Mouse (Mus musculus) neutrophil, adult 5-6 weeks (primary cell): ENCODE data around the gene Mdm4. TPM values are rescaled to one million over a fixed set of nuclear protein-coding genes. Genes with fewer than 3 reads are reported as not detected.
"Not testable (repeated sequence)": the region's sequence is repeated elsewhere in the genome, so short reads cannot be mapped to it uniquely, and the experiment has no call there.

Source experiments
- ATAC-seq: fragments of 151-379, 151-347 bp; 2 replicates; pipeline ENCODE4 v1.8.0; 2017; ENCODE audit warnings: mild to moderate bottlenecking, moderate TSS enrichment; ENCODE audit not compliant: insufficient number of reproducible peaks, poor library complexity, low FRiP score, severe bottlenecking; ENCODE audit errors: extremely low read depth
- total RNA-seq: library from RNA; stranded (forward); fragments of 200-1000 nt; gene quantifications from 2 replicates; pipeline ENCODE4 v1.2.3, GENCODE M21; 2017

The Mdm4 gene
- total RNA-seq, 1 experiment from 2014 or later, result 312 TPM

DNA sequence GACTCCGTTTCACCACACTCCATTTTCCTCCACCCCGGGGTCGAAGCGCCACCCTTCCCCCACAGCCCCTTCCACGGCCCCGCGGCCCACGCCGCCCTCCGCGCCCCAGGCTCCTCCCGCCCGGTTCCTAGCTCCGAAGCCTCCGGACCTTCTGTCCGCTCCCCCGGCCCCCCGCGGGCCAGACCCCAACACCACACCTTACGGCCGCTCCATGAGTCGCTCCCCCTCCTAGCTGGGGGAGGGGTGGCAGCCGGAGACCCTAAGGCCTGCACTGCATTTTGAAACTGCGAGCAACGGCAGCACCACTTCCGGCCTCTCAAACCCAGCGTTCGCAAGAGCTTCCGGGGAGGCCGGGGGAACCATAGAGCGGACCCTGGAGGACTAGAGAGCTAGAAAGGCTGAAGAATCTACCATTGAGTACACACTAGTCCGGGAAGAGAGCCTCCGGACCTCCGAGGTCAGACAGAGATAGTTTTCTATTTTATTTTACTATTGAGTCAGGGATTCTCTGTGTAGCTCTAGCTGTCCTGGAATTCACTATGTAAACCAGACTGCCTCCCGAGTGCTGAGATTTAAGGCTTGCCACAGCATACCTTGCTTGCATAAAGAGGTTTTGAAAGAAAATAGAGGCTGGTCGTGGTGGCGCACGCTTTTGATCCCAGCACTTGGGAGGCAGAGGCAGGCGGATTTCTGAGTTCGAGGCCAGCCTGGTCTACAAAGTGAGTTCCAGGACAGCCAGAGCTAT, 5.1 kb downstream of the Mdm4 start:
- peak; percentile 98 for ATAC-seq

DNA sequence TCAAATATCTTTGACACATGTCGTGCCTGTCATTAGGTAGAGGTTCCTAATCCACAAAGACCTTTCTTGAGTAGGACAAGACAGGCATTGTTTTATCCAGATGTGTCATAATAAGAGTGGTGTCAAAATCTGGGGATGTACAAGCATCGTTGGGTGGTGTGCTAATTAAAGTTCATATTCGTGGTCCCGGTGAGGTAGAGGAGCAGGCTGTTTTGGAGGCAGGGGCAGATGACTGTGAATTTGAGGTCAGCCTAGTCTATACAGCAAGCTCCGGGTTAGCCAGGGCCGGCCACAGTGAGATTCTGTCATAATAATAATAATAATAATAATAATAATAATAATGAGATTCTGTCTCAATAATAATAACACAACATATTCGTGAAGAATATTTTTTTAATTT, 5.9 kb downstream of the Mdm4 start:
- ATAC-seq, result no peak

DNA sequence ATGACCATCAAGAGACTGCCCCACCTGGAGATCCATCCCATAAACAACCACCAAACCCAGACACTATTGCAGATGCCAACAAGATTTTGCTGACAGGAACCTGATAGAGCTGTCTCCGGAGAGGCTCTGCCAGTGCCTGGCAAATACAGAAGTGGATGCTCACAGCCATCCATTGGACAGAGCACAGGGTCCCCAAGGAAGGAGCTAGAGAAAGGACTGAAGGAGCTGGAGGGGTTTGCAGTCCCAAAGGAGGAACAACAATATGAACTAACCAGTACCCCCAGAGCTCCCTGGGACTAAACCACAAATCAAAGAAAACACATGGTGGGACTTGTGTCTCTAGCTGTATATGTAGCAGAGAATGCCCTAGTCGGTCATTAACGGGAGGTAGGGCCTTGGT, 6.6 kb downstream of the Mdm4 start:
- not testable (repeated sequence) for ATAC-seq

DNA sequence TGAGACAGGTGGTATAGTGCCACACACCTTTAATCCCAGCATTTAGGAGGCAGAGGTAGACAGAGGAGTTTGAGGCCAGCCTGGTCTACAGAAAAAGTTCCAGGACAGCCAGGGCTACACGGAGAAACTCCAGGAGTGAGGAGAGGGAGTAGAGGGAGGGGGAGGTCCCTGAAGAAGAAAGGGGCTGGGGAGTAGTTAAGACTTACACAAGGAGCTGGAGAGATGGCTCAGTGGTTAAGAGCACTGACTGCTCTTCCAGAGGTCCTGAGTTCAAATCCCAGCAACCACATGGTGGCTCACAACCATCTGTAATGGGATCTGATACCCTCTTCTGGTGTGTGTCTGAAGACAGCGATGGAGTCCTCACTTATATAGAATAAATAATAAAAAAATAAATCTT, 8.4 kb downstream of the Mdm4 start:
- not testable (repeated sequence) for ATAC-seq

DNA sequence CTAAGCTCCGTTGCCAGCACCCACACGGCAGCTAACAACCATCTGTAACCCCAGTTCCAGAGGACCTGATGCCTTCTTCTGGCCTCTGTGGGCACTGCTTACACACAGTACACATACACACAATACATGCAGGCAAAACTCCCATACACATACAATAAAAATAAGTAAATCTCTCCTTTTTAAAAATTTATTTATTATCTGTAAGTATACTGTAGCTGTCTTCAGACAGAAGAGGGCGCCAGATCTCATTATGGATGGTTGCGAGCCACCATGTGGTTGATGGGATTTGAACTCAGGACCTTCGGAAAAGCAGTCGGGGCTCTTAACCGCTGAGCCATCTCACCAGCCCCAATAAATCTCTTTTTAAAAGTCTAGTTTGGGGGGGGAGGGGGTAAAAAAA, 9.0 kb downstream of the Mdm4 start:
- ATAC-seq, result no peak

DNA sequence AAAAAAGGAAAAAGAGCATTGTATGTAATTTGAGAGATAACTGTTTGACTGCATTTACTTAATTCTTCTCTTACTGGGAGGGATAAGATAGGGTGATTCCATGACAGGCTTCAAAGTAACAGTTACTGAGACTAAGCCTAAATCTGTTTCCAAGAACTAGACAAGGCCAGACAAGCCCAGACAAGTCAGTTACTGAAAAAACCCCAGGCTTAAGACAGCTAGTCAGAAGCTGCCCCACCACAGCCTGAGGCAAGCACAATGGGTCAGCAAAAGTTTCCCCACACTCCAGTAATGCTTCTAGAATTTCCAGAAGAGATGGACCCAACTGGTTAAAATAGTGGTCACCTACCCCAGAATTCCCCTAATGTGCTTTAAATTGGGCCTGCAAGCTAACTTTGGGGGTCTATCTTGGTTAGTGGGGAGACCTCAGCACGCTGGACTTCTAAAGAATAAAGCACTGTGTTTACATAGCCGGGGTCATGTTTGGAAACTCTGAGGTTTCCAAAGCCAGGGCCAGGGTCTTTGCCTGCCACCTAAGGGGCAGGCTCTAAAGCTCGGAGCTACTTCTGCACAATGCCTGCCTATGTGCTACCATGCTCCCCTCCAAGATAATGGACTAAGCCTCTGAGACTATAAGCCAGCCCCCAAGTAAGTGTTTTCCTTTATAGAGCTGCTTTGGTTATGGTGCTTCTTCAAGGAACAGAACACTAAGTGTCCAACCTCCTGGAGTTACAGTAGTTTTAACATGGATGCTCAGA, 10.0 kb downstream of the Mdm4 start:
- no peak for ATAC-seq

DNA sequence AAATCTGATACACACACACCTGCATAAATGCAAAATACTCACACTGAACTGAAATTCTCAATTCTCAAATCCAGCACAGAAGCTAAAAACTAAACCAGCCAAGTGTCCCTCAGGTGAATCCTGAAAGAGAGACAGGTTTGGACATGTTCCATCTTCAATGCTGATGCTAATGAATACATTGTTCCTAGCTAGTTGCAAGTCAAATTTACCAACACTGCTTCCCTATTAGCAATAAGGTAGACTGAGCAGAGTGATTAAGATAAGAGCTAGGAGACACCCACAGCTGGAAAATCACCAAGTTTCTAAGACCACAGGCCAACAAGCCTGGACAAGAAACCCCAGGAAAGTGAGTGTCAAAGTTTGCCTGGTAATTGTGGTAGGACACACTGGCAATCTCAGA, 11.0 kb downstream of the Mdm4 start:
- no peak for ATAC-seq

DNA sequence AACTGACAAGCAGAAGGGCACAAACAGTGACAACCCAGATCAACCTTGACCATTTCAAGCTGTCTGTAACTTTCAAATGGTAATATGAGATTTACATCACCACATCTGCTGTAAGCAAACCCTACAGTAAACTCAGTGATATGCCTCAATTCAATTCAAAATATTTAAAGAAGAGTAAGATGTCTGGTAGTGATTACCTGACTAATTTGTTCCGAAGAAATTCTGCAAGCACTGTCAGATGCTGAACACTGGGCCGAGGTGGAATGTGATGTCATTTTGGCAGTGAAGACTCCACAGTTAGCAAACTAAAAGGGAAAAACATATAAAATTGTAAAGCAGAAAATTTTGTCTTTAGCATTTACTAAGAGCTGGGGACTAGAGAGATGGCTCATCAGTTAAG, 11.8 kb downstream of the Mdm4 start:
- no peak for ATAC-seq

DNA sequence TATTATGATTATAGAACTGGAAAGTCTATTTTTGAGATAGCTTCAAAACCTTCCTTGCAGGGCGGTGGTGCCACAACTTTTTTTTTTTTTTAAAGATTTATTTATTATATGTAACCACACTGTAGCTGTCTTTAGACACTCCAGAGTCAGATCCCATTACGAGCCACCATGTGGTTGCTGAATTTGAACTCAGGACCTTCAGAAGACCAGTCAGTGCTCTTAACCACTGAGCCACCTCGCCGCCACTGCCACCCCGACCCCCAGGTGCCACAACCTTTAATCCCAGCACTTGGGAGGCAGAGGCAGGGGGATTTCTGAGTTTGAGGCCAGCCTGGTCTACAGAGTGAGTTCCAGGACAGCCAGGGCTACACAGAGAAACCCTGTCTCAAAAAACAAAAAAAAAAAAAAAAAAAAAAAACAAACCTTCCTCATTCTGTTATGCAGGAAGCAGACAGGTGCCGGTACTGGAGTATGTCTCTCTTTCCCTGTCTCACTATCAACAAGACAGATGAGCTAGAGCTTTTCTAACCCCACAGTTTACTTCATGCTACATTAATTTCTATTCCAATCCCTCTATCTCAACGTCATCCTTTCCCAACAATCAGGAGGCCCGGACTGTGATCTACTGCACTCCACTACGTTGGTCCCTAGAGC, 13.5 kb downstream of the Mdm4 start:
- no peak for ATAC-seq

DNA sequence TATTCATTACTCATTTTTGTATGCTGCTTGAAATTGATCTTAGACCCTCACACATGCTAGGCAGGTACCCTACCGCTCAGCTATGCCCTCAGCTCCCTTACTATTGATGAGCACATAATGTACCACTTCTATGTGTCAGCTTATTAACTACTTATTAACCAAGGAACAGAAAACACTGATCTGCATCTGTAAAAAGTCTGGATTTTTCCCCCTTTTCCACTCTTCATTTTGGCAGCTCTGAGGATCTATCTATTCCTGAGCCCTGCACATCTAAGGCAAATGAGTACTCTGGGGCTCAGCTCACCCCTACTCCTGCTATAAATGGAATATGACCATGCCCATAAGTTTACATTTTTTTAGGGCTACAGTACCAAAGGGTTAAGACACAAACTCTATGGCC, 16.2 kb downstream of the Mdm4 start:
- no peak for ATAC-seq

DNA sequence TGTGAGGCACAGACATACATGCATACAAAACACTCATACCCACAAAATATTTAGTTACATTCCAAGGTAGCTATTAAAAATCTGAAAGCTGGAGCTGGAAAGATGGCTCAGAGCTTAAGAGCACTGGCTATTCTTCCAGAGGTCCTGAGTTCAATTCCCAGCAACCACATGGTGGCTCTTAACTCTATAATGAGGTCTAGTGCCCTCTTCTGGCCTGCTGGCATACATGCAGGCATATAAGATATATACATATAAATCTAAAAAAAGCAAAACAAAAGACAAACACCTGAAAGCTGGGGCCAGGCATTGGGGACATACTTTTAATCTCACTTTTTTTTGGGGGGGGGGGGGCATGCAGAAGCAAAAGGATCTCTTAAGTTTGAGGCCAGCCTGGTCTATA, 17.0 kb downstream of the Mdm4 start:
- ATAC-seq, result no peak

DNA sequence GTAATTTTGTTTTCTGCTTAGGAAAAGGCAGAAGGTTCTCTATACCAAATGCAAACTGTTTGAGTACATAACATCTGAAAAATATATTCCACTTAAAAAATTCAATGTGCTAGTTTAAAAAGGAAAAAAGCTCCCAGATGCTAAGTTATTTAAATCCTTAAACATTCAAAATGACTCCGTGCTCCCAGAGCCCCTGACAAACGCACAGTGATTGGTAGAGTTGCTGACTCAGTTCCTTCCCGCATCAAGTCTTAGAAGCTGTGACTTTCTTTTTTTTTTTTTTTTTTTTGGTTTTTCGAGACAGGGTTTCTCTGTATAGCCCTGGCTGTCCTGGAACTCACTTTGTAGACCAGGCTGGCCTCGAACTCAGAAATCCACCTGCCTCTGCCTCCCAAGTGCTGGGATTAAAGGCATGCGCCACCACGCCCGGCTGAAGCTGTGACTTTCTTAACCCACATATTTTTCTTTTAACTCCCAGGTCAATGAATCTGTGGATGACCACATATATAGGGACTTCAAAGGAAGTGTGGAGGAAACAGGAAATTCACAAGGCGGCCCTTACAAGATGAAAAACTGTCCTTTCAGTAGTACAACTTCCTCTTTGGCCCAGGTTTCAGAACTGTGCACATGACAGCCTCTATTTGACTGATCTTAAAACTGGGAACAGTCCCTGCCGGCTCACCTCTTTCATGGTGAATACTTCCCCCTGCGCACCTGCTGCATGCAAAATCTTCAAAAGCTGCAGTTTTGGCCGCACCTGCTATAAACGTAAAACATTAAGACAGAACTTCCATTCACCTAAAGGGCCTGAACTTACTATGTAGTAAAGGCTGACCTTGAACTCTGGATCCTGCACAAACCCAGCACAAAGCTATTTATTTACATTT, 18.2 kb downstream of the Mdm4 start:
- ATAC-seq, result peak; percentile 76

DNA sequence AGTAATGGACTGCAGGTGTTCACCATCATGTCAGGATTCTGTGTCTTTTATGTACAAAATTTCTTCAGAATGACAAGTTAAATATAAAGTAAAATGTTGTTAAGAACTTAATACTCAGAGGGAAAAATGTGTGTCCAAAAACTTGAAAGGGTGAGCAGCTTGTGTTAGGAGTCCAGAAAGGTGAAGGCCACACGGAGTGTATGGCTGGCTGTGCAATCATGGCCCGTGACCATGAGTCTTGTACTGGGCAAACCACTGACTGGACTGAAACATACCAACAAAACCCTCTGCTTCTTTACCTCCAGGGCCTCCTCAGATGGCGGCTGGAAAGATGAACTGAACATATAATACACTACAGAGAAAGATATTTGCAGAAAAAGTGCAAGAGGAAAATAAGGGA, 23.8 kb downstream of the Mdm4 start:
- ATAC-seq, result no peak

DNA sequence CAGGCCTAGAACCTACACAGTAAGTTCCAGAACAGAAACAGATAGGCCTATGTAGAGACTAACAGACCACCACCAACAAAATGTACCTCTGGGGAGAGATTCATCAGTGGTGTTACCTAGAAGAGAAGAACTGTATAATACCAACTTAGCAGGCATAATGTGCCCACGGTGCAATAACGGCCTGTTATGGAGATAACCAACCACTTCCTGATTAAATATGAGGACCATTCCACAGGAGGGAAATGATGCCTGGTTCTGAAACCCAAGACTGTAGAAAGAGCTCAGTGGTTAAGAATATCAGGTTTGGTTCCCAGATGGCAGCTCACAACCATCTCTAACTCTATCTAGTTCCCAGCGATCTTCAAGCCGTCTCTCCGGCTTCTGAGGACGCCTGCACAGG, 30.0 kb downstream of the Mdm4 start:
- ATAC-seq, result no peak

DNA sequence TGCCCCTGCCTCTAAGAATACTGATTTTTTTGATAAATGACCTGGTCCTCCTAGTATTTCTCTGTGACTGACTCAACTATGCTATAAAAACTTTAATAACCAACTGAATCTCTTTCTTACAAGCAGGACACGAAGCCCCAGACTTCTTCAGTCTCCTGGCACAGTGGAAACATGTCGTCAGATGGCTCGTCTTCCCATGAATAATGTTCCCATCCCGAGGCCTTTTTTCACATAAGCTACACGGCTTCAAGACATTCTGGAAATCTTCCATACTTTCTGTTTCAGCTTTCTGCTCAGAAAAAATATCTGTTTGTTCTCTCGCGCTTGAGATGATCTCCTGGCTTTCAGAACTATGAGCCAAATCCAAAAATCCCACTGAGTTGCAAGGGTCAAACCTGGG, 38.8 kb downstream of the Mdm4 start:
- ATAC-seq, result no peak

DNA sequence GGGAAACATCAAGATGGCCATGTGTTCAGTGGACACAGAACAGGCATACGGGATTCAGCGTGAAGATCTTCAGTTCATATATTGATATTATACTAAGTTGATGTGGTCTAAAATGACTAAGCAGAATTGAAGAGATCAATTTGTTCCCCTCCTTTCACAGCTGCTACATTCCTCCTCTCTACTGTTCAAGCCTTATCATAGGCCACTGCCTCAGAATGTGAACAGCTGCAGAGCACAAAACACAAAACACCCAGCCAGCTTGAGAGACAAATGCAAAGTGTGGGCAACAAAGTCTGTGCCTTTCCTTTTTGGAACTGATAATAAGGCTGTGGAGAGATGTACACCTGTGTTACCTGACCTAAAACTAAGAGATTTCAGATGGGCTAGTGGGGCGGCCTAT, 39.6 kb downstream of the Mdm4 start:
- no peak for ATAC-seq

DNA sequence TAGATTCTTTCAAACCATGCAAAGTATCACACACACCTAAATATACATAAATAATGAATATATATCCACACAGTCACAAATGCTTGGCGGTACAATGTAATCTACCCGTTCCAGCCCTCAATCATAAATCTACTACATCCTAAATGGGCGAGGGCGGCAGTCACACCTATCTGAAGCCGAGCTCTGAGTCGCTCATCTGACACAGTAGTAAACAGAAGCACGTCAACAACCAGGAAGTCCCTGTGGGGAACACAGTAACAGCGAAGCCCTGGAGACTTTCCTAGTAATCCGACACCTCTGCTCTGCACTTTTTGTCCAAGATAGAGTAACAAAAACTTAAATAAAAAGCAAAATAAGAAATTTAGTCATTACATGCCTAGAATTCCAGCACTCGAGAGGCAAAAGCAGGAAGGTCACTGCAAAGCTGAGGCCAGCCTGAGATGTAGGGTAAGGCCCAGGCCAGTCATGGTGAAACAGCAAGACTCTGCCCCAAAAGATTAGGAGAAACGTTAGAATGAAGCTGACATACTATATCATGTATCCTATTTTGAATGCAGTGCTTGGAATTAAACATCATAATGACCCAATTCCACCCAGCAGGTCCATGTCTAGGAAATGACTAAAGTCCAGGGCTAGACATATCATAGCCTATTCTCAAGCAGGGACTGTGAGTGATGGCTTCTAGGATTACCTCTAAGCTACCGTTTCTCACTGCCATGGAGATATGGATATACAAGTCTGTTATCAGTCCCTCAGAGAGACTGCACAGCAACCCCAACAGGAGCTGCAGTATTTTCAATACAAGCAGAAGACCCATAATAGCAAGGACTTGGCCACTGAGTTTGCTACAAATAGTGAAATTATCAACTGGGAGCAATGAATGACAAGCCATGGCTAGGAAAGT, 41.6 kb downstream of the Mdm4 start:
- ATAC-seq, result not testable (repeated sequence)

DNA sequence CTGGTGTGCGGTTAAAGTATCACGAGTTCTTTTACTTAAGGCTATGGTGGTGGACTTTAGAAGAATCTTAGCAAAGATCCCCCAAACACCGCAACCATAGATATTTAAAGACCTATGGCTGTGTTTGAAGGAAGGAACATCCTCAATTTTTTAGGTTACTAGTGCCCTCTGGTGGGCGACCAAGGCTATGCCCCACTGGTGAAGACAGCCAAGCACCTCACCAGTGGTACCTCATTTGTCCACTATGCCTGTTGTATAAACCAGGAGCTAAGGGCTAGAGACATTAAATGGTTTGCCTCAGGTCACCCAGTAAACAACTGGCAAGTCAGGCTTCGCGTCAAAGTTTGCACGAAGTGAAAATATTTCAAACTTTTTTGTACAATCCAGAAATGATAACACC, 47.6 kb downstream of the Mdm4 start:
- ATAC-seq, result peak; percentile 58; the same call in 1 of the 2 replicates
